Mouse (Mus musculus): ENCODE results near the gene Stn1.

GRCm38 (mm10) chr19:47463206-47463605 is 74.1 kb downstream of the Stn1 start:
- TF ChIP-seq CTCF (IDR thresholded peaks at IDR 0.05; ENCODE audit: low read depth) (no peak), EP300 (IDR thresholded peaks at IDR 0.05; ENCODE audit: low read depth) (no peak)
